Mouse (Mus musculus) spleen, postnatal 10 days (tissue): Measurements from ENCODE around the gene Casp4.

Experiments
- DNase-seq, 2 experiments: peaks; one replicate each; pipeline ENCODE4 v3.0.0; 2021 to 2022; ENCODE audit warnings: low spot score in 2 of 2

Casp4 gene

DNA sequence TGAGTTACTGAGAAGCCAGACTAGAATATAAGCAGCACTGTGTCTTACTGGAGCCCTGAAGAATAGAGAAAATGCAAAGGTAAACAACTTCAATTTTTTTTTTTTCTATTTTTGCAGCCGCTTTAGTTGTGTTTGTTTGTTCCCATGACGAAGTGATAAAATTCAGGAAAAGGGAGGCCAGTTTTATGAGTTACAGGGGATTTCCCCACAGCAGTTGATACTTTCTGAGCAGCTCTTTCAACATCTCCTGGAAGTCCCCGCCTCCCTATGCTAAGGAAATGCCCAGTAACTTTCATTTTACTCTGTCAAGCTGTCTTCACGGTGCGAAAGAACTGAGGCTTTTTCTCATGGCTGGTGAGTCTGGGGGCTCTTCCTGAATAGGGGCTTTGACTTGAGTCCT is at the start of gene Casp4:
Gene Casp4 (plus strand): TSS at position 268 of the 400 bp plus-strand sequence.
- DNase-seq, result no peak

- DNase-seq, result no peak
These were observed 44.6 kb upstream of the Casp4 start for GRCm38 (mm10) chr9:5263951-5264475.

DNA sequence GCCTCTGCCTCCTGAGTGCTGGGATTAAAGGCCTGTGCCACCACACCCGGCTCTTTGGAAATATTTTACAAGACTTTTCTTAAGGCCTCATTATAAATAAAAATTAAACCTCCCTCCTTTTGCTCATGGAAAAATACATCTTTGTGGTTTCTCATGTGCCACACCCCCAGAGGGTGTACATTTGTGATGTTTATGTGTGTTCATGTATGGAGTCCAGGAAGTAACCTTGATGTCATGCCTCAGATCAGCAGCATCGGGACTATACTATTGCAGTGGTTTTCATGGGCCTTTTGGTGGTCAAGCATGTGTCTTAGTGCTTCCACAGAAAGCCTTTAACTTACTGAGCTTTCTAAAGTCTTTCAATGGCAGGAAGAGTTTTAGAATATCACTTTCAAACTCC is 38.4 kb upstream of the Casp4 start:
- no peak for DNase-seq

DNA sequence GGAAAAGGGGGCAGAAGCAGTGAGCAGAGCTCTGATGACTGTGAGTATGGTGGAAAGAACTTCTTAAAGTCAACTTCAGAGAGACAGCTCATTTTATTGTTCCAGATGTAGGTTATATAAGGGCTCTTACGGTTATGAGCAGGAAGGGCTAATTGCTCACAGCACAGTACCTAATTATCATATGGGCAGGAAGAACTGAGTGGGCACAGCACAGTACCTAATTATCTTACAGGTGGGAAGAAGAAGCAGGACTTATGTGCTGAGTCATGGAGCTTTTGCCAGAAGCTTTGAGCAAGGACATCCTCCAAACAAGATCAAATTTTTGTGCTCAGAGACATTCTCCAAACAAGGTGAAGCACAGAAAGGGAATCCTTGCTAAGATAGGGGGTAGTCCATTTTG is 37.7 kb upstream of the Casp4 start:
- DNase-seq, result no peak

DNA sequence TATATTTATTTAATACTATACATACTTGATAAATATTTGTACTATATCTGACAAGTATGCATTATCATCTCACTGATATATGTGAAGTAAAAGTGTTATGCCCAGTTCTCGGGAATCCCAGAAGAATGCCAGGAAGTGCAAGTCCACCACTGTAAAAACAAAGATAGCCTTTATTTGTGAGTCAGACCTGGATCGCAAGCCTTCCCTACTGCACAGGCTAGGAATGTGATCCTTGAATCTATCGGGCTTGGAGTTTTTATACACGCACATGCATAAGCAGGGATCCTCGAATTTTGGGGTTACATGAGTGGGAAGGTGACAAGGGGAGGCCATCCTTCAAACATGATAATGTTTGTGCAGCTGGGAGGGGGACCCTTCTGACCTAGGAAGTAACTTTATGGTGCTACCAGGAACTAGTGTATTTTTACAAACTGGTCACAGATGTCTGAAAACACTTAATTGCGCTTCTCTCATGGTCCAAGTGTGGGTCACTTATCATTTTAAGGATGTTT is 37.2 kb upstream of the Casp4 start:
- no peak for DNase-seq

GRCm38 (mm10) chr9:5286071-5286470 is 22.6 kb upstream of the Casp4 start:
- DNase-seq, result no peak

GRCm38 (mm10) chr9:5286597-5286996 is 22.0 kb upstream of the Casp4 start:
- DNase-seq, result no peak

DNA sequence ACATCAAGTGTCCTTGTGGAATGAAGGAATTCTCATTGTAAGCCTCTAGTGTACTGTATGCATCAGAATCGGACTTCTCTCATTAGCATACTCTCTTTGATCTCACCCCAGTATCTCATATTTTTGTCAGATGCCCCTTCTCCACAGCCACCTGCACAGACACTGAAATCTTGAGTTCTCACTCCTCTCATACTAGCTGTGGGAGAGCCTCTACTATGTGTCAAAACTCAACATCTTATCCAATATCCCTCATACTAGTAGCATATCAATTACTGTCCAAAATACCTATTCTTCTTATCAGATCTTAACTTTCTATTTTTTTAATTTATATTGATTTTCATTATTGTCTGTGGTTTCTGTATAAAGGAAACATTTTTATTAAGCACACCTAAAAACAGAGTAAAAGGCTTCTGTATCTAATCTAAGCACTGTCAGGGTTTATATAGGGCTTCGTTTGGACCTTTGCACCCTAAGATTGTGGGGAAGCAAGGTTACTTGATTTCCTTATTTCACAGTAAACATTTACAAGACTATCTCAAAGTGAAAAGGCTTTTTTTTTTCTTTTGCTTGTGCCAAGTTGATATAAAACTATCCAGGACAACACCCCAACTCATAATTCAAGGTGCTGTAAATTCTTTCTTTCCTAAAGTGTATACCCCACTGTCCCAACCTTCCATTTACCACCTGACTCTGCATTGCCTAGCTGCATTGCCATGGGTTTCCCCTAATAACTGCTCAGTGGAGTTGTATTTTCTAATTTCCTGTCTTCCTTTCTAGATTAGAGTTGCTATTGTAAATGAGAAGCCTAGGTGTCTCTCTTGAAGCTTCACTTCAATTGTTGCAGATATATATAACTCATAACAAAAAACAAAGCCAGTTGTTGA is 12.0 kb upstream of the Casp4 start:
- no peak for DNase-seq

DNA sequence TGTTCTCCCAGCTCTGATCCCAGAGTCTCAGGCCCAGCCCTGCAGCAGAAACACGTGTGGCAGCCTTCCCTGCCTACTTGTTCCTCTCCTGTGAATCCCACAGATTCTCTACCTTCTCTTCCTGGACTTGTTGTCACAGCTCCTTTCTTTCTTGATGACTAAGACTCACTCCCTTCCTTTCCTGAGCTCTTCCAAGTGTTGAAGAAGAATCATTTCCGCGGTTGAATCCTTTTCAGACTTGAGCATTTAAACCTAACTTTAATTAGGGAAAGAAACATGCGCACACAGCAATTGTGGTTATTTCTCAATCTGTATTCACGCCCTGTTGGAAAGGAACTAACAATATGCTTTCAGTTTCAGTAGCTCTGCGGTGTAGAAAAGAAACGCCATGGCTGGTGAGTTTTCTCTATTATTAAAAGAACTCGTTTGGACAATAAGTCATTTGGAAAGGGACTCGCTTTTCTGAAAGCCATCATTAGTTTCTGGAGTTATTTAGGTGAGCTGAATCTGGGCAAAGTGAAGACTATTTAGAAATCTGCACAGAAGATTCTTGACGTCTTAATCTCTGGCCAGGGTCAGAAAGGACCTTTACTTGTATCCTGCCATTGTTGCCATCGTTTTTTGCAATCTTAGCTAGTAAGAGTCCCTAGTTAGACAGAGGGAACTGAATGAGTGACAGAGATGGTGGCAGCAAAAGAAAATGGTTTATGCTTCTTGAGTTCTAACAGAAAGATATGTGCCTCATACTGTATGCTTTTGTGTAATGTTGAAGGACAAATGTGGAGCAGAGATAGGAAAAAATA is 10.1 kb upstream of the Casp4 start, which contains the start of gene Casp1:
Gene Casp1 (plus strand): TSS at position 189 of the 803 bp plus-strand sequence.
- DNase-seq, result no peak

- DNase-seq, result no peak
These were observed 9.6 kb upstream of the Casp4 start for GRCm38 (mm10) chr9:5299132-5299381.

- no peak for DNase-seq
These were observed 1.5 kb downstream of the Casp4 start for GRCm38 (mm10) chr9:5310112-5310511.

DNA sequence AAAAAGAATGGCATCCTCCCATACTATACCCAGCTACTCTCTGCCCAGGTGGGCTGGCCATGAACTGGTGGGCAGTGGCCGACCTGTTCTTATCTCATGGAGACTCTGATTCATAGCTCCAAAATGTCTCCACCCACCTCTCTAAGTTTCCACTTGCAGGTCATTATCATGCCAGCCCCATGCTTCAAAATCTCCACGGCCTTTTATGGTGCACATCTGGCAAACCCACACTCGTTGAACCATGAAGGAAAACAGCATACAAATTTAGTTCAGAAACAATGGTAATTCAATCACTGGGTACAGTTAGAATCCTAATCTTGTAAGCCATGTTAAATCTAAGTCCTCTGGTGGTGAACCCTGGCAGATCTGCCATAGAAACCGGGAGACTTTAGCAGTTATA is 2.8 kb downstream of the Casp4 start:
- no peak for DNase-seq

- no peak for DNase-seq
These were observed 19.6 kb downstream of the Casp4 start for GRCm38 (mm10) chr9:5328204-5328603.

DNA sequence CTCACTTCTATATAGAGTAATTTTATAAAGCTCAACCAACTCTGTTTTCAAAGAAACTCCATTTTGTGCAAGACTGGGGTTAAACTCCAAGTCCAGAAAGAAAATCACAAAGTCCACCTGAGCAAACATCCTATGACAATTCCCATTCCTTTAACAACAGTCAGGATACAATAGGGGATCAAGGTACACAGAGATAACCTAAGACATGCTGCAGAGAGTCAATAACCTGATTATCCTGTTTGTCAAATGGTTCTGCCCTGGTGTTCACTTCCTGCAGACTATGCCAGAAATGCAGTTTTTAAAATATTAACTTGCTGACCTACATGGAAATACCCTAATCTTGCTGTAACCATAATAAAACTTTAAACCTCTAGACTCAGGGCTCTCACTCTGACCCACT is 23.8 kb downstream of the Casp4 start:
- DNase-seq, result no peak

DNA sequence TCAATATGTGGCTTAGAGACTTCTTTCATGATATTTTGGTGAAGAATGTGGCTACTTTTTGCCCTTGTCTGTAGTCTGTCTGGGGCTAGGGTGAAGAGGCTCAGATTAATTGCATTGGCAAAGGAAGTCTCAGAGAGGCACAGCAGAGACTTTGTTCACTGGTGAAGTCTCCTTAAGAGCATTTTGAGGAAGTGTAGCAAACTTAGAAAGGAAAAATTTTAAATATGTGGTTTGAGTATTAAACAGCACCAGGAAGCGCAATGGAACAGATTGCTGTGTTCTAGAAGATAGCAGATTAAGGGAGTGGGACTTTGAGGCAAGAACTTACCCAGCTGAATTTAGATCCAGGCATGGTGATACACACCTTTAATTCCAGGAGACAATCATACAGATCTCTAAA is 24.8 kb downstream of the Casp4 start:
- DNase-seq, result no peak

DNA sequence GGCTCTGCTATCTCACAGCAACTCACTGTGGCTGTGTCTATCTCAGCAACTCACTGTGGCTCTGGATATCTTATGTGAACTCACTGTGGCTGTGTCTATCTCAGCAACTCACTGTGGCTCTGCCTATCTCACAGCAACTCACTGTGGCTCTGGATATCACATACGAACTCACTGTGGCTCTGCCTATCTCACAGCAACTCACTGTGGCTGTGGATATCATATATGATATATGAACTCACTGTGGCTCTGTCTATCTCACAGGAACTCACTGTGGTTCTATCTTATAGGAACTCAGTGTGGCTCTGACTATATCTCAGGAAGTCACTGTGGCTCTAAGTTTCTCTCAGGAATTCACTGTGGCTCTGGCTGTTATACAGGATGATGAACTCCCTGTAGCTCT is 34.5 kb downstream of the Casp4 start:
- no peak for DNase-seq

DNA sequence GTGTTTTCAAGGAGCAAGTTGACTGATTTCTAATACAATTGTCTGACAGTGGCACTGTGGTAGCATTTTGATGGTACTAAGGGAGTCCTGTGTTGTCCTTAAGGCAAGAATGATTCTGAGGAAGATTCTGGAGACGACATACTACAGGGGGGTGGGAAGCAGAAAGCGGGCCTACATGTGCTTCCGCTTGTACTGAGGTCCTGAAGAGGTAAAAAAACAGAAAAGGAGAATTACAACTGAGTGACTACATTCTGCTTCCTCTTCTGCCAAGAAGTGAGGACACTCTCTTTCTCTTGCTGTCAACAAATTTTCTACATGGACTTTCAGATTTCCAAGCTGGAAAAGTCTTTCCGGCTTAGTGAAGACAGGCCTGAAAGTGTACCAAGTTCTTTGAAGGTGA is 35.5 kb downstream of the Casp4 start:
- no peak for DNase-seq

GRCm38 (mm10) chr9:5345291-5345898 is 36.8 kb downstream of the Casp4 start, which contains the start of gene Casp12:
Casp12 (plus strand) TSS chr9:5345430.
- DNase-seq, result no peak

GRCm38 (mm10) chr9:5347381-5347780 is 38.8 kb downstream of the Casp4 start:
- DNase-seq, result no peak

GRCm38 (mm10) chr9:5353673-5354072 is 45.0 kb downstream of the Casp4 start:
- DNase-seq, result no peak

- no peak for DNase-seq
These were observed 48.2 kb downstream of the Casp4 start for GRCm38 (mm10) chr9:5356801-5357200.
